Mouse (Mus musculus) neural tube, embryonic 14.5 days (tissue): Measurements from ENCODE around the gene Pspc1. TPM values are rescaled to one million over a fixed set of nuclear protein-coding genes. Genes with fewer than 3 reads are reported as not detected.
"Not testable (repeated sequence)": the region's sequence is repeated elsewhere in the genome, so short reads cannot be mapped to it uniquely, and the experiment has no call there.

Experiments used
- ATAC-seq: fragments of 200-750 bp; cut with Nextera tagmentation; 2 replicates; pipeline ENCODE4 v1.8.0; 2017; ENCODE audit warnings: low read depth, mild to moderate bottlenecking, moderate TSS enrichment, moderate library complexity
- H3K27ac ChIP-seq: fragments of 300-500 bp; sonication (generic); 2 replicates; pipeline ENCODE4 v1.5.1; 2014; ENCODE audit warnings: low read depth, mild to moderate bottlenecking, control low read depth, low read length, moderate library complexity, mixed read lengths
- H3K27me3 ChIP-seq: fragments of 300-500 bp; sonication (generic); 2 replicates; pipeline ENCODE4 v1.6.1; 2014; ENCODE audit warnings: low read length; ENCODE audit not compliant: control insufficient read depth, insufficient read depth
- H3K36me3 ChIP-seq: fragments of 300-500 bp; sonication (generic); 2 replicates; pipeline ENCODE4 v1.6.1; 2014; ENCODE audit warnings: low read length, mixed read lengths; ENCODE audit not compliant: control insufficient read depth, insufficient read depth
- H3K4me1 ChIP-seq: fragments of 300-500 bp; sonication (generic); 2 replicates; pipeline ENCODE4 v1.6.1; 2014; ENCODE audit warnings: low read length; ENCODE audit not compliant: control insufficient read depth, insufficient read depth
- H3K4me2 ChIP-seq: fragments of 300-500 bp; sonication (generic); 2 replicates; pipeline ENCODE4 v1.6.1; 2014; ENCODE audit warnings: mild to moderate bottlenecking, low read depth, low read length, control low read depth
- H3K4me3 ChIP-seq: fragments of 300-500 bp; sonication (generic); 2 replicates; pipeline ENCODE4 v1.5.1; 2014; ENCODE audit warnings: low read depth, low read length, control low read depth, mixed read lengths
- H3K9ac ChIP-seq: fragments of 300-500 bp; sonication (generic); replicated peaks from 2 replicates; pipeline ENCODE4 v1.6.1; 2014; ENCODE audit warnings: low read depth, mild to moderate bottlenecking, control low read depth, low read length, mixed read lengths
- H3K9me3 ChIP-seq: fragments of 300-500 bp; sonication (generic); 2 replicates; pipeline ENCODE4 v1.6.1; 2016; ENCODE audit warnings: low read length; ENCODE audit not compliant: control insufficient read depth
- whole genome bisulfite sequencing: fragments of 180-500 bp; shearing (Covaris S2); extraction: QIAGEN DNeasy Blood & Tissue Kit; methylation state at CpG from one replicate; pipeline ENCODE4 v1.1.7; 2014; 5-methylcytosine and 5-hydroxymethylcytosine counted together
- polyA plus RNA-seq: library from polyadenylated mRNA; unstranded; fragments of >200 nt; fragmentation: Nextera tagmentation; extraction: Ambion mirVana; gene quantifications from 2 replicates; pipeline ENCODE4 v1.2.1, GENCODE M21; 2014

Gene Pspc1
- polyA plus RNA-seq, 1 experiment from 2014 or later: 51.3 TPM

- Histone ChIP-seq H3K27ac (no peak overlapping the region), H3K4me1 (no peaks in the 10 kb centered on the region), H3K27me3 (no peaks in the 10 kb centered on the region), H3K4me2 (no peak overlapping the region), H3K36me3 (peaks cover 41% of the 10 kb centered on the region), H3K9ac (no peak overlapping the region), H3K9me3 (no peaks in the 10 kb centered on the region), H3K4me3 (no peak overlapping the region)
- 49% methylated on average over 2 of the region's 2 CpGs for WGBS
- no peak for ATAC-seq
Measured at GRCm38 (mm10) chr14:56793243-56793642, 15.1 kb upstream of the Pspc1 start.

- 89% methylated on average over 1 of the region's 1 CpGs for WGBS
- H3K4me2 ChIP-seq: no peak overlapping the region
- H3K27ac ChIP-seq: no peak overlapping the region
- H3K27me3 ChIP-seq: no peaks in the 10 kb centered on the region
- no peaks in the 10 kb centered on the region for H3K36me3 ChIP-seq
- no peaks in the 10 kb centered on the region for H3K9me3 ChIP-seq
- ATAC-seq: no peak
- no peaks in the 10 kb centered on the region for H3K4me1 ChIP-seq
- no peak overlapping the region for H3K9ac ChIP-seq
- H3K4me3 ChIP-seq: no peak overlapping the region
Measured at GRCm38 (mm10) chr14:56784575-56784974, 6.5 kb upstream of the Pspc1 start.

DNA sequence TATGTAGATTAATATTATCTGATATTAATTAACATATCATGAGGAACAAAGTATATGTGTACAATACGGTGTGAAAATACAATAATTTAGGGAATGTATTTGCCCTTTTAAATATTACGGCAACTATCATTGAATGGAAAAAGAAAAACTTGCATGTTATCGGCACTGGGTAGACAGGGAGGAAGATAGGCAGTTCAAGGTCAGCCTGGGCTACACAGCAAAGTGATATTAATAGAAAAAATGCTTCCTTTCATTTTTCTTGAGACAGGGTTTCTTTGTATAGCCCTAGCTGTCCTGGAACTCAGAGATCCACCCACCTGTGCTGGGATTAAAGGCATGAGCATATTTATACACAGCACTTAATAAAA is 801 bp upstream of the Pspc1 start:
- Histone ChIP-seq H3K27me3 (no peaks in the 10 kb centered on the region), H3K9me3 (no peaks in the 10 kb centered on the region), H3K4me2 (peak overlapping the region; percentile 82), H3K27ac (peak overlapping the region; percentile 93), H3K9ac (peak overlapping the region; percentile 32; the same call in 1 of the 2 replicates), H3K36me3 (no peaks in the 10 kb centered on the region), H3K4me1 (peaks cover 16% of the 10 kb centered on the region; the same call in 1 of the 2 replicates), H3K4me3 (peak overlapping the region; percentile 86)
- peak; percentile 41 for ATAC-seq
- WGBS: 54% methylated on average over 3 of the region's 3 CpGs

- Histone ChIP-seq H3K4me2 (peak overlapping the region; percentile 82), H3K4me3 (peak overlapping the region; percentile 86), H3K9ac (peak overlapping the region; percentile 88), H3K27me3 (no peaks in the 10 kb centered on the region), H3K4me1 (peaks cover 16% of the 10 kb centered on the region; the same call in 1 of the 2 replicates), H3K27ac (peak overlapping the region; percentile 93), H3K36me3 (no peaks in the 10 kb centered on the region), H3K9me3 (no peaks in the 10 kb centered on the region)
- WGBS: under 1% methylated on average over 71 of the region's 71 CpGs
- ATAC-seq: peak; percentile 35
Measured at GRCm38 (mm10) chr14:56777360-56778136, 568 bp downstream of the Pspc1 start.

DNA sequence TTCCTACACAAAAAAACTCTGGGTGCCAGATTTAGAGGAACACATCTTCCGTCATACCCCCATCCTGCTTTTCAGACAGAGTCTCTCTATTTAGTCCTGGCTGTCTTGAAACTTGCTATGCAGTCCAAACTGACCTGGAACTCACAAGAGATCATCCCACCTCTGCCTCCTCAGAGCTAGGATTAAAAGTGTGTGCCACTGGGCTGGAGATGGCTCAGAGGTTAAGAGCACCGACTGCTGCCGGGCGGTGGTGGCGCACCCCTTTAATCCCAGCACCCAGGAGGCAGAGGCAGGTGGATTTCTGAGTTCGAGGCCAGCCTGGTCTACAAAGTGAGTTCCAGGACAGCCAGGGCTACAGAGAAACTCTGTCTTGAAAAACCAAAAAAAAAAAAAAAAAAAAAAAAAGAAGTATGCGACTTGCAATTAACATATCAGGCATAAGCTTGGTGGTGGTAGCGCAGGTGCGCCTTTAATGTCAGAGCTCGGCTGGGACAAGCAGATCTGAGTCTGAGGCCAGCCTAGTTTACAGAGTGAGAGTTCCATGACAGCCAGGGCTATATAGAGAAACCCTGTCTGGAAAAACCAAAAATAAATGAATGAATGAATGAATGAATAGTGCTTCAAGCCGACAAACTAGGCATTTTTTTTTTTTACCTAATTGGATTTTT is 1.4 kb downstream of the Pspc1 start:
- no peak overlapping the region for H3K27ac ChIP-seq
- H3K27me3 ChIP-seq: no peaks in the 10 kb centered on the region
- peak overlapping the region; percentile 82 for H3K4me2 ChIP-seq
- H3K4me3 ChIP-seq: peak overlapping the region; percentile 86
- no peaks in the 10 kb centered on the region for H3K9me3 ChIP-seq
- H3K4me1 ChIP-seq: peaks cover 16% of the 10 kb centered on the region; the same call in 1 of the 2 replicates
- peak overlapping the region; percentile 88; the same call in 1 of the 2 replicates for H3K9ac ChIP-seq
- peaks cover 2% of the 10 kb centered on the region for H3K36me3 ChIP-seq
- ATAC-seq: no peak
- 31% methylated on average over 11 of the region's 11 CpGs for WGBS

DNA sequence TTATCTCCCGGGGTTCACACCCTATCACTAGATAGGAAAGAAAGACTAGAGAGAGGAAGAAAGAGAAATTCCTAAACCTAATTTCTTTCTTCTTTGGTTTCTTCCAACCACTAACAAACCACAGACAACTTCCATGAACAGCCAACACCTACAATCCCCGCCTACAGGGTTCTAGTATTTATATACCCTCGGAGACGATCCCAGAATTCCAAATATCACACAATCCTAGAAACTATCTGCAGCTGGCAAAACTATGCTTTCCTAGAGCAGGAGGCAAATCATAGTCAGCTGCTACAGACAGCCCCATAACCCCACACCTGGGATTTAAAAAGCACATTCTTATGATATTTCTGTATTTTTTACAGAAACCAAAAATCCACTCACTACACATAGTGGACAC is 2.7 kb downstream of the Pspc1 start:
- no peak overlapping the region for H3K27ac ChIP-seq
- peaks cover 4% of the 10 kb centered on the region for H3K36me3 ChIP-seq
- peaks cover 16% of the 10 kb centered on the region; the same call in 1 of the 2 replicates for H3K4me1 ChIP-seq
- ATAC-seq: no peak
- H3K4me2 ChIP-seq: peak overlapping the region; percentile 82
- no peaks in the 10 kb centered on the region for H3K9me3 ChIP-seq
- WGBS: 87% methylated on average over 4 of the region's 4 CpGs
- H3K9ac ChIP-seq: no peak overlapping the region
- no peaks in the 10 kb centered on the region for H3K27me3 ChIP-seq
- H3K4me3 ChIP-seq: no peak overlapping the region

DNA sequence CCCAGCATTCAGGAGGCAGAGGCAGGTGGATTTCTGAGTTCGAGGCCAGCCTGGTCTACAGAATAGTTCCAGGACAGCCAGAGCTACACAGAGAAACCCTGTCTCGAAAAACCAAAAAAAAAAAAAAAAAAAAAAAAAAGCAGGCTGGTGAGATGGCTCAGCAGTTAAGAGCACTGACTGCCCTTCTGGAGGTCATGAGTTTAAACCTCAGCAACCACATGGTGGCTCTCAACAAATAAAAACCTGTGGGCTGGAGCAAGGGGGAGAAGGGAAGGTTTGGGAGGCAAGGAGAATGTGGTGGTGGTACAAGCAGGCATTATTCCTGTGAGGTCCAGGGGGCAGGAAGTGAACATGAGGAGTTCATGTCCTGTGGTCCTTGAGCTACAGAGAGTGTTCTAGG is 11.7 kb downstream of the Pspc1 start:
- ATAC-seq, H3K4me3 ChIP-seq, H3K4me1 ChIP-seq, H3K9ac ChIP-seq, H3K4me2 ChIP-seq, H3K27ac ChIP-seq, H3K9me3 ChIP-seq, H3K27me3 ChIP-seq: not testable (repeated sequence)
- H3K36me3 ChIP-seq: peaks cover 13% of the 10 kb centered on the region
- WGBS: 92% methylated on average over 2 of the region's 2 CpGs

DNA sequence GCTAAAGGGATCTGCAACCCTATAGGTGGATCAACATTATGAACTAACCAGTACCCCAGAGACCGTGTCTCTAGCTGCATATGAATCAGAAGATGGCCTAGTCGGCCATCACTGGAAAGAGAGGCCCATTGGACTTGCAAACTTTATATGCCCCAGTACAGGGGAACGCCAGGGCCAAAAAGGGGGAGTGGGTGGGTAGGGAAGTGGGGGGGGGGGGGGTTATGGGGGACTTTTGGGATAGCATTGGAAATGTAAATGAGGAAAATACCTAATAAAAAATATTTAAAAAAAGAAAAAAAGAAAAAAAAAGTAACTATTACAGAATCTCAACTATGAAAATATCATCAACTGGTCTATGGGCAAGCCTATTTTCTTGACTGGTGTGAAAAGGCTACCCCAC is 13.0 kb downstream of the Pspc1 start:
- not testable (repeated sequence) for H3K4me1 ChIP-seq, H3K27me3 ChIP-seq, ATAC-seq, H3K27ac ChIP-seq, H3K4me3 ChIP-seq, H3K4me2 ChIP-seq, H3K9me3 ChIP-seq, H3K9ac ChIP-seq
- peaks cover 27% of the 10 kb centered on the region for H3K36me3 ChIP-seq
- 100% methylated on average over 2 of the region's 3 CpGs for WGBS

GRCm38 (mm10) chr14:56751282-56751681 is 26.8 kb downstream of the Pspc1 start:
- Histone ChIP-seq H3K36me3 (peaks cover 34% of the 10 kb centered on the region), H3K27me3 (no peaks in the 10 kb centered on the region), H3K27ac (no peak overlapping the region), H3K4me2 (no peak overlapping the region), H3K9ac (no peak overlapping the region), H3K9me3 (no peaks in the 10 kb centered on the region), H3K4me1 (no peaks in the 10 kb centered on the region), H3K4me3 (no peak overlapping the region)
- no peak for ATAC-seq
- 78% methylated on average over 4 of the region's 4 CpGs for WGBS
